Mouse (Mus musculus): ENCODE data around the gene Igsf9b. TPM values are rescaled to one million over a fixed set of nuclear protein-coding genes. Genes with fewer than 3 reads are reported as not detected.

The Igsf9b gene
- polyA plus RNA-seq, 1 experiment from 2014 or later: 19.1 TPM

- H3K4me2 ChIP-seq (ENCODE audit: low read depth, low read length): no peak overlapping the region
- no peaks in the 10 kb centered on the region for H3K4me1 ChIP-seq (ENCODE audit: control insufficient read depth, insufficient read depth, low read length)
- no peaks in the 10 kb centered on the region for H3K27me3 ChIP-seq (ENCODE audit: control insufficient read depth, insufficient read depth, low read length)
- WGBS: 57% methylated on average over 2 of the region's 2 CpGs
- no peaks in the 10 kb centered on the region for H3K36me3 ChIP-seq (ENCODE audit: control insufficient read depth, insufficient read depth, low read length)
- no peaks in the 10 kb centered on the region for H3K9me3 ChIP-seq (ENCODE audit: control insufficient read depth, low read length)
- no peak overlapping the region for H3K9ac ChIP-seq (replicated peaks; ENCODE audit: low read depth, low read length)
- no peak for ATAC-seq (ENCODE audit: low read depth)
- H3K4me3 ChIP-seq (ENCODE audit: low read depth, low read length): no peak overlapping the region
- H3K27ac ChIP-seq (ENCODE audit: low read depth, low read length): no peak overlapping the region
These were observed 70.1 kb downstream of the Igsf9b start for GRCm38 (mm10) chr9:27369108-27369507.

GRCm38 (mm10) chr9:27375746-27376145 is 76.7 kb downstream of the Igsf9b start:
- Histone ChIP-seq H3K9me3 (ENCODE audit: control insufficient read depth, low read length) (no peaks in the 10 kb centered on the region), H3K4me3 (ENCODE audit: low read depth, low read length) (no peak overlapping the region), H3K27me3 (ENCODE audit: control insufficient read depth, insufficient read depth, low read length) (no peaks in the 10 kb centered on the region), H3K9ac (replicated peaks; ENCODE audit: low read depth, low read length) (no peak overlapping the region), H3K27ac (ENCODE audit: low read depth, low read length) (no peak overlapping the region), H3K36me3 (ENCODE audit: control insufficient read depth, insufficient read depth, low read length) (no peaks in the 10 kb centered on the region), H3K4me1 (ENCODE audit: control insufficient read depth, insufficient read depth, low read length) (no peaks in the 10 kb centered on the region), H3K4me2 (ENCODE audit: low read depth, low read length) (no peak overlapping the region)
- 83% methylated on average over 1 of the region's 1 CpGs for WGBS
- ATAC-seq (ENCODE audit: low read depth): no peak

- WGBS: 90% methylated on average over 3 of the region's 3 CpGs
- H3K9me3 ChIP-seq (ENCODE audit: control insufficient read depth, low read length): no peaks in the 10 kb centered on the region
- H3K4me2 ChIP-seq (ENCODE audit: low read depth, low read length): no peak overlapping the region
- H3K27me3 ChIP-seq (ENCODE audit: control insufficient read depth, insufficient read depth, low read length): no peaks in the 10 kb centered on the region
- ATAC-seq (ENCODE audit: low read depth): no peak
- H3K36me3 ChIP-seq (ENCODE audit: control insufficient read depth, insufficient read depth, low read length): no peaks in the 10 kb centered on the region
- no peaks in the 10 kb centered on the region for H3K4me1 ChIP-seq (ENCODE audit: control insufficient read depth, insufficient read depth, low read length)
- H3K27ac ChIP-seq (ENCODE audit: low read depth, low read length): no peak overlapping the region
- no peak overlapping the region for H3K4me3 ChIP-seq (ENCODE audit: low read depth, low read length)
- H3K9ac ChIP-seq (replicated peaks; ENCODE audit: low read depth, low read length): no peak overlapping the region
These were observed 87.9 kb downstream of the Igsf9b start for GRCm38 (mm10) chr9:27386951-27387350.

- H3K4me3 ChIP-seq (ENCODE audit: low read depth, low read length): no peak within 1 kb of the TSS
- H3K4me1 ChIP-seq (ENCODE audit: control insufficient read depth, insufficient read depth, low read length): no peaks in the 10 kb centered on the region
- H3K27me3 ChIP-seq (ENCODE audit: control insufficient read depth, insufficient read depth, low read length): no peaks in the 10 kb centered on the region
- 77% methylated on average over 3 of the region's 3 CpGs for WGBS
- H3K4me2 ChIP-seq (ENCODE audit: low read depth, low read length): no peak within 1 kb of the TSS
- no peak within 1 kb of the TSS for H3K27ac ChIP-seq (ENCODE audit: low read depth, low read length)
- no peak within 1 kb of the TSS for H3K9ac ChIP-seq (replicated peaks; ENCODE audit: low read depth, low read length)
- H3K9me3 ChIP-seq (ENCODE audit: control insufficient read depth, low read length): no peaks in the 10 kb centered on the region
- no peak for ATAC-seq (ENCODE audit: low read depth)
- no peaks in the 10 kb centered on the region for H3K36me3 ChIP-seq (ENCODE audit: control insufficient read depth, insufficient read depth, low read length)
These were observed 97.5 kb downstream of the Igsf9b start, which contains the start of gene Spata19 for GRCm38 (mm10) chr9:27396500-27396899. Spata19 (plus strand) TSS chr9:27396800.

- H3K36me3 ChIP-seq (ENCODE audit: control insufficient read depth, insufficient read depth, low read length): no peaks in the 10 kb centered on the region
- H3K27me3 ChIP-seq (ENCODE audit: control insufficient read depth, insufficient read depth, low read length): no peaks in the 10 kb centered on the region
- H3K4me1 ChIP-seq (ENCODE audit: control insufficient read depth, insufficient read depth, low read length): no peaks in the 10 kb centered on the region
- no peaks in the 10 kb centered on the region for H3K9me3 ChIP-seq (ENCODE audit: control insufficient read depth, low read length)
- no peak overlapping the region for H3K4me2 ChIP-seq (ENCODE audit: low read depth, low read length)
- H3K9ac ChIP-seq (replicated peaks; ENCODE audit: low read depth, low read length): no peak overlapping the region
- H3K27ac ChIP-seq (ENCODE audit: low read depth, low read length): no peak overlapping the region
- ATAC-seq (ENCODE audit: low read depth): no peak
- H3K4me3 ChIP-seq (ENCODE audit: low read depth, low read length): no peak overlapping the region
- WGBS: 85% methylated on average over 4 of the region's 4 CpGs
These were observed 102.2 kb downstream of the Igsf9b start for GRCm38 (mm10) chr9:27401169-27401568.

Other genes starting within 250 kb of the Igsf9b start
- 36.1 and 49.7 TPM in 2 replicates for gene Jam3, start 143.8 kb upstream of the Igsf9b start, polyA plus RNA-seq (2014; fragmentation: Nextera tagmentation; extraction: Ambion mirVana)
- gene Spata19, start 97.6 kb downstream of the Igsf9b start, polyA plus RNA-seq (2014; fragmentation: Nextera tagmentation; extraction: Ambion mirVana): not detected in 2 replicates

Data from neural tube, embryonic 14.5 days (tissue).